In the genomic region with DNA sequence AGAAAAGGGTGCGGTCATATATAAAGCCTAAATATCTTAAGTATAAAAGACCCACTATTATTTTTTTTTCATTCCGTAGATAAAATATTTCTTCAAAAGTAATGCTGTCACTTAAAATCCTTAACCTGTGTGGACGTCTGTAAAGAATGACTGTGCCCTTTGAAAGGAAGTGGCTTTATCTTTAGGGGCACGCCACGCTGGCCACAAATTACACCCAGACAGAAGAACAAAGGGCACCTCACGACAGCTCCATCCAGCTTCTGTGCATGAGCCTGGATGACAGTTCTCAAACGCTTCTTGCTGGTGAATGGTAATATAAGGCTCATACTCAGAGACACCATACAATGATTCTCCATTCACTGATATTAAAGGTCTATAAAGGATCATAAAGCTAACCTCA, we compare ENCODE assay signal across 20 mouse cellular contexts.
"Had no signal": no experiment of that assay in that cellular context is flagged by ENCODE, and none has a peak within 500 bp of the region (broad histone marks: within the 10 kb centered on the region; RNA-seq: fewer than 3 reads in every experiment).

No protein-coding gene starts in this region.

- H3K36me3 ChIP-seq: lung, embryonic 15.5 days; midbrain, embryonic 10.5 days; midbrain, embryonic 12.5 days; neural tube, embryonic 12.5 days; stomach, embryonic 15.5 days had no signal

- H3K4me1 ChIP-seq: lung, embryonic 15.5 days; midbrain, embryonic 10.5 days; midbrain, embryonic 12.5 days; neural tube, embryonic 12.5 days; stomach, embryonic 15.5 days had no signal

- H3K9me3 ChIP-seq: lung, embryonic 15.5 days; megakaryocyte, embryonic 14.5 days; midbrain, embryonic 10.5 days; midbrain, embryonic 12.5 days; neural tube, embryonic 12.5 days; stomach, embryonic 15.5 days had no signal

- DNase-seq: liver, postnatal 0 days; lung, adult 2 months; lung, postnatal 14 days; lung, postnatal 36 days; midbrain, embryonic 14.5 days; right cerebral cortex, postnatal 14 days; thymus, adult 2 months; thymus, postnatal 25 days; thymus, postnatal 4 days had no signal

- H3K9ac ChIP-seq: liver, postnatal 0 days; lung, embryonic 15.5 days; midbrain, embryonic 12.5 days; neural tube, embryonic 12.5 days; stomach, embryonic 15.5 days had no signal

- ATAC-seq: liver, postnatal 0 days; lung, postnatal 0 days; midbrain, embryonic 16.5 days had no signal

- H3K4me3 ChIP-seq: lung, embryonic 15.5 days; megakaryocyte, embryonic 14.5 days; midbrain, embryonic 10.5 days; midbrain, embryonic 12.5 days; myocyte; neural tube, embryonic 12.5 days; stomach, embryonic 15.5 days had no signal

- H3K27ac ChIP-seq: lung, embryonic 15.5 days; macrophage; midbrain, embryonic 10.5 days; midbrain, embryonic 12.5 days; neural tube, embryonic 12.5 days; stomach, embryonic 15.5 days; stomach, postnatal 0 days had no signal

- H3K27me3 ChIP-seq: lung, embryonic 15.5 days; megakaryocyte, embryonic 14.5 days; midbrain, embryonic 12.5 days; stomach, embryonic 15.5 days had no signal
